Mouse (Mus musculus) liver, embryonic 14.5 days (tissue): ENCODE results near the gene Ano7. TPM values are rescaled to one million over a fixed set of nuclear protein-coding genes. Genes with fewer than 3 reads are reported as not detected.

ENCODE experiments used
- ATAC-seq: fragments of 200-750 bp; cut with Nextera tagmentation; 2 replicates; pipeline ENCODE4 v1.8.0; 2017; ENCODE audit warnings: moderate number of reproducible peaks, mild to moderate bottlenecking, moderate library complexity; ENCODE audit not compliant: insufficient read depth
- DNase-seq, 3 experiments: peaks; one replicate each; pipeline ENCODE4 v3.0.0-alpha.2; 2012 to 2013; ENCODE audit warnings: low read depth in 3 of 3, low spot score in 3 of 3
- H3K27ac ChIP-seq: fragments of 300-500 bp; sonication (generic); 2 replicates; pipeline ENCODE4 v1.5.1; 2014; ENCODE audit warnings: moderate library complexity, mild to moderate bottlenecking, control low read depth, inconsistent platforms
- H3K27me3 ChIP-seq: fragments of 300-500 bp; sonication (generic); 2 replicates; pipeline ENCODE4 v1.6.1; 2014; ENCODE audit warnings: mild to moderate bottlenecking, low read length, moderate library complexity; ENCODE audit not compliant: control insufficient read depth, insufficient read depth
- H3K36me3 ChIP-seq: fragments of 300-500 bp; sonication (generic); replicated peaks from 2 replicates; pipeline ENCODE4 v1.6.1; 2014; ENCODE audit warnings: low read depth; ENCODE audit not compliant: control insufficient read depth, insufficient read depth
- H3K4me1 ChIP-seq, 2 experiments: fragments of 200-500 bp in 1 of 2; fragments of 300-500 bp in 1 of 2; sonication (generic) in 1 of 2; replicated peaks; 2 replicates each; pipeline ENCODE4 v1.6.1; 2012 to 2014; ENCODE audit warnings: antibody characterized with exemption in 1 of 2, inconsistent platforms in 1 of 2, low read length in 1 of 2; ENCODE audit not compliant: control insufficient read depth in 2 of 2, insufficient read depth in 2 of 2
- H3K4me2 ChIP-seq: fragments of 300-500 bp; sonication (generic); 2 replicates; pipeline ENCODE4 v1.6.1; 2014; ENCODE audit warnings: low read depth, mild to moderate bottlenecking, control low read depth, moderate library complexity
- H3K4me3 ChIP-seq, 2 experiments: fragments of 200-500 bp in 1 of 2; fragments of 300-500 bp in 1 of 2; sonication (generic) in 1 of 2; 2 replicates each; pipeline ENCODE4 v1.5.1; 2012 to 2014; ENCODE audit warnings: low read depth in 2 of 2, low read length in 2 of 2, mild to moderate bottlenecking in 2 of 2, control low read depth in 1 of 2, inconsistent platforms in 1 of 2, moderate library complexity in 1 of 2; ENCODE audit not compliant: insufficient read depth in 1 of 2
- H3K9ac ChIP-seq: fragments of 300-500 bp; sonication (generic); replicated peaks from 2 replicates; pipeline ENCODE4 v1.6.1; 2014; ENCODE audit warnings: mild to moderate bottlenecking, control low read depth, moderate library complexity
- H3K9me3 ChIP-seq: fragments of 300-500 bp; sonication (generic); 2 replicates; pipeline ENCODE4 v1.6.1; 2016; ENCODE audit warnings: low read length, mixed read lengths; ENCODE audit not compliant: control insufficient read depth
- CTCF ChIP-seq: IDR thresholded peaks from 2 replicates; pipeline ENCODE4 v1.5.1; 2016; ENCODE audit warnings: antibody characterized with exemption, low read depth, control low read depth
- EP300 ChIP-seq: IDR thresholded peaks from 2 replicates; pipeline ENCODE4 v1.6.1; 2016; ENCODE audit warnings: antibody characterized with exemption, low read depth
- WGBS: fragments of 180-500 bp; shearing (Covaris S2); extraction: QIAGEN DNeasy Blood & Tissue Kit; methylation state at CpG from one replicate; pipeline ENCODE4 v1.1.7; 2014; ENCODE audit not compliant: insufficient replicate concordance; 5-methylcytosine and 5-hydroxymethylcytosine counted together
- polyA plus RNA-seq, 2 experiments: library from polyadenylated mRNA; depleted of rRNA in 1 of 2; stranded (reverse) in 1 of 2; unstranded in 1 of 2; fragments of >200 nt; fragmentation: Nextera tagmentation in 1 of 2; extraction: Ambion mirVana in 1 of 2; gene quantifications; 2 replicates each; pipeline versions ENCODE4 v1.2.1 to v1.2.3; 2012 to 2014

Ano7 gene
- 0.11 and 0.13 TPM in 2 replicates for polyA plus RNA-seq (2012; rRNA removed)
- 0.14 TPM in 1 of 2 replicates, not detected in the other for polyA plus RNA-seq (2014; fragmentation: Nextera tagmentation; extraction: Ambion mirVana)

- Histone ChIP-seq H3K27me3 (no peaks in the 10 kb centered on the region), H3K4me3 (no peak within 1 kb of the TSS), H3K9ac (no peak within 1 kb of the TSS), H3K27ac (no peak within 1 kb of the TSS), H3K4me2 (no peak within 1 kb of the TSS), H3K9me3 (no peaks in the 10 kb centered on the region), H3K36me3 (no peaks in the 10 kb centered on the region), H3K4me1 (peaks cover 0 to 3% of the 10 kb centered on the region in 2 experiments; a peak in 1 of 4 replicates)
- no peak for DNase-seq
- no peak for ATAC-seq
- no peak for TF ChIP-seq CTCF
- no peak for TF ChIP-seq EP300
- 51% methylated on average over 4 of the region's 4 CpGs for WGBS
Measured at GRCm38 (mm10) chr1:93373665-93374064, at the start of gene Ano7. Ano7 (plus strand) TSS chr1:93373930.

GRCm38 (mm10) chr1:93323973-93324372, 49.8 kb upstream of the Ano7 start:
- WGBS = 73% methylated on average over 6 of the region's 6 CpGs
- Histone ChIP-seq H3K36me3 (peaks cover 49% of the 10 kb centered on the region), H3K4me2 (no peak overlapping the region), H3K9ac (no peak overlapping the region), H3K9me3 (no peaks in the 10 kb centered on the region), H3K4me3 (no peak overlapping the region), H3K4me1 (no peaks in the 10 kb centered on the region), H3K27ac (no peak overlapping the region), H3K27me3 (no peaks in the 10 kb centered on the region)
- no peak for TF ChIP-seq EP300
- no peak for TF ChIP-seq CTCF
- DNase-seq (no peak), ATAC-seq (no peak)

DNA sequence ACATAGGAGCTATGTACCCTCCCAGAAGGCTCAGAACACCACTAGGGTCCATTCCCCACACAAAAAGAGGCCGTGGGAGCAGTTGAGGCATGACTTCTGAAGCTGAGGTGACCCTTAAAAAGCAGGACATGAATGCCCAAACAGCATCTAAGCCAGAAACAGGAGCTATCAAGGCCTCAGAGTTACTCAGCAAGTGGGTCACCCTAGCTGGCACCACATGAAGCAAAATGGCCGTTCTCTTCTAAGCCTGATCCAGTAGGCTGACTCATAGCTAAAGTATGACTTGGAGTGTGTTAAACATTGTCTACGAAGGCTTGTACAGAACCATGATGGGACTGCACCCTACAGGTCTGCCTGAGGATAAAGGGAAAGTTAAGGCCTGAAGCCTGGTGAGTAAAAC, 47.3 kb upstream of the Ano7 start:
- Histone ChIP-seq H3K4me1 (no peaks in the 10 kb centered on the region), H3K9ac (no peak overlapping the region), H3K36me3 (peaks cover 39% of the 10 kb centered on the region), H3K27me3 (no peaks in the 10 kb centered on the region), H3K27ac (no peak overlapping the region), H3K4me3 (no peak overlapping the region), H3K4me2 (no peak overlapping the region), H3K9me3 (no peaks in the 10 kb centered on the region)
- DNase-seq (no peak), ATAC-seq (no peak)
- WGBS = 75% methylated on average over 3 of the region's 3 CpGs
- TF ChIP-seq CTCF (no peak), EP300 (no peak)

DNA sequence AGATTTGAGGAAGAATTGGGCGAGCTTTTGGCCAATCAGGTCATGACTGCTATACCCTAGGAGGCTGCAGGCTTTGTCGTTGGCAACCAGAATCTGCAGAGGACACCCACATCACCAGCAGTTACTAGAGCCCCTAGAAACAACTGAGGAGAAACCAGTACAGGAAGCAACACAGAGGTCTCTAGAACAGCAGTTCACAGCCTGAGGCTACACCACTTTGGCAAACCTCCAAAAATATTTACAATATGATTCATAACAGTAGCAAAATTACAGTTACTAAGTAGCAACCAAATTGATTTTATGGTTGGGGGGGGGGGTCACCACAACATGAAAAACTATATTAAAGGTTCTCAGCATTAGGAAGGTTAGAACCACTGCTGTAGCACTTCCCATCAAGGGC, 39.1 kb upstream of the Ano7 start:
- Histone ChIP-seq H3K36me3 (peaks cover 20% of the 10 kb centered on the region), H3K9ac (no peak overlapping the region), H3K27ac (no peak overlapping the region), H3K4me1 (no peaks in the 10 kb centered on the region), H3K27me3 (no peaks in the 10 kb centered on the region), H3K4me3 (no peak overlapping the region), H3K4me2 (no peak overlapping the region), H3K9me3 (no peaks in the 10 kb centered on the region)
- WGBS = 60% methylated on average over 2 of the region's 2 CpGs
- no peak for DNase-seq
- no peak for ATAC-seq
- no peak for TF ChIP-seq EP300
- TF ChIP-seq CTCF = no peak

- peaks cover 7 to 13% of the 10 kb centered on the region in 2 experiments for H3K4me1 ChIP-seq
- peak within 1 kb of the TSS; percentile 91 for H3K9ac ChIP-seq
- H3K27ac ChIP-seq = peak within 1 kb of the TSS; percentile 49
- no peaks in the 10 kb centered on the region for H3K27me3 ChIP-seq
- DNase-seq = peak; percentile 95 to 96 (median 95)
- H3K4me3 ChIP-seq = peak within 1 kb of the TSS; percentile 94 to 99
- H3K36me3 ChIP-seq = peaks cover 9% of the 10 kb centered on the region
- H3K4me2 ChIP-seq = peak within 1 kb of the TSS; percentile 76
- WGBS = under 1% methylated on average over 63 of the region's 63 CpGs
- H3K9me3 ChIP-seq = no peaks in the 10 kb centered on the region
- peak; percentile 91 for ATAC-seq
- TF ChIP-seq EP300 (no peak), CTCF (peak; percentile 14; the same call in 1 of the 2 replicates)
Measured at GRCm38 (mm10) chr1:93342648-93343503, 30.9 kb upstream of the Ano7 start, which contains the start of the genes Ppp1r7 and Pask. Ppp1r7 (plus strand) TSS chr1:93342854. Pask (minus strand) TSS chr1:93343482.
